In the genomic region with DNA sequence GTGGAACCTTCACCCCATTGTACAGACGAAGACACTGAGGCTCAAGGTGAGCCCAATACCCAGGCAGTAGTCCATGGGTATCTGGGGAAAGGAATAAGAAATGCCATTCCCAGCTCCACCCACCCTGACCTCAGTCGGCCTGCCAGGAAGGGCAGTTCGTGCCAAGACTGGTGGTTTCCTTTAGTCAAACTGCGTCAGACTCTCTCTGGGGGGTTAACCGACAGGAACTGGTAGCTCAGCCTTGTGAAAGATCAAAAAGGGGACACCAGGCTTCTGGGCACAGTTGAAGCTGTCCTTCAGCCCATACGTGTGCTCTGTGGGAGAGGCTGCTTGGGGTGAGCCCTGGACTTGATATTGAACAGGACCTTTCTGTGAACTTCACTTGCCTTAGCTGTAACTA, we compare ENCODE assay signal across 11 mouse cellular contexts. TPM values are rescaled to one million over a fixed set of nuclear protein-coding genes. Genes with fewer than 3 reads are reported as not detected.
DNase-seq lines count a peak whose midpoint lies in the region; ATAC-seq lines count a peak whose summit lies in the region.
"Had no signal": no experiment of that assay in that cellular context is flagged by ENCODE, and none has a peak within 500 bp of the region (broad histone marks: within the 10 kb centered on the region; RNA-seq: fewer than 3 reads in every experiment).

No protein-coding gene starts in this region.

- no peak overlapping the region for H3K27ac ChIP-seq in hindbrain, embryonic 12.5 days
- H3K27ac ChIP-seq: heart, adult 2 months; neural tube, embryonic 15.5 days had no signal

- no peak overlapping the region for H3K9ac ChIP-seq in hindbrain, embryonic 12.5 days
- H3K9ac ChIP-seq: neural tube, embryonic 15.5 days had no signal

- no peaks in the 10 kb centered on the region for H3K36me3 ChIP-seq in hindbrain, embryonic 12.5 days
- H3K36me3 ChIP-seq: neural tube, embryonic 15.5 days had no signal

- WGBS in hindbrain, embryonic 12.5 days, result 81% methylated on average over 6 of the region's 6 CpGs

- H3K4me3 ChIP-seq in hindbrain, embryonic 12.5 days, result no peak overlapping the region
- H3K4me3 ChIP-seq: heart, adult 2 months; neural tube, embryonic 15.5 days had no signal

- peaks cover 11% of the 10 kb centered on the region; the same call in 1 of the 2 replicates for H3K4me1 ChIP-seq in hindbrain, embryonic 12.5 days

- ATAC-seq in hindbrain, embryonic 12.5 days (ENCODE audit: low FRiP score), result no peak

- peak; percentile 74 to 87 for DNase-seq in adrenal gland, adult (ENCODE audit: inconsistent age in 2 of 2, low spot score in 1 of 2)
- no peak for DNase-seq in adrenal gland, adult 18-20 months (ENCODE audit: low spot score in 2 of 2)
- peak; percentile 39 for DNase-seq in testis, postnatal 10 days (ENCODE audit: low spot score)
- no peak for DNase-seq in testis, postnatal 14 days (ENCODE audit: low spot score)
- DNase-seq in lung, postnatal 25 days (ENCODE audit: low spot score), result peak; percentile 83
- no peak for DNase-seq in cerebellum, adult 18-20 months
- no peak for DNase-seq in yolk sac, embryonic 10.5 days (ENCODE audit: low spot score)
- DNase-seq: cerebellum, postnatal 25 days had no signal

- no peaks in the 10 kb centered on the region for H3K9me3 ChIP-seq in hindbrain, embryonic 12.5 days (replicated peaks)
- H3K9me3 ChIP-seq: neural tube, embryonic 15.5 days had no signal

- H3K27me3 ChIP-seq in hindbrain, embryonic 12.5 days, result no peaks in the 10 kb centered on the region
- H3K27me3 ChIP-seq: neural tube, embryonic 15.5 days had no signal

- no peak overlapping the region for H3K4me2 ChIP-seq in hindbrain, embryonic 12.5 days (replicated peaks)
- H3K4me2 ChIP-seq: neural tube, embryonic 15.5 days had no signal

RNA-seq across cellular contexts. Expression of a gene that starts 19.1 kb away (rescaled TPM):
- 10 to 100 TPM; 29.5 to 69.3 TPM for total RNA-seq in adrenal gland, adult 18-20 months (2021)
- polyA plus RNA-seq in hindbrain, embryonic 12.5 days (2016; fragmentation: Nextera tagmentation; extraction: Ambion mirVana), result 78.1 and 78.6 TPM in 2 replicates

RNA-seq across cellular contexts. Expression of a gene that starts 53.2 kb away (rescaled TPM):
- total RNA-seq in adrenal gland, adult 18-20 months (2021), result 10 to 100 TPM; 43.8 to 55.0 TPM
- 23.8 and 24.7 TPM in 2 replicates for polyA plus RNA-seq in hindbrain, embryonic 12.5 days (2016; fragmentation: Nextera tagmentation; extraction: Ambion mirVana)

Comparison
In these comparisons a context has a peak if more than half of its experiments do, and no peak if none do; other contexts are left out.
1. DNase-seq: peak in adrenal gland, adult (2 of 2), testis, postnatal 10 days (single experiment) and lung, postnatal 25 days (single experiment); none in adrenal gland, adult 18-20 months (0 of 2), testis, postnatal 14 days (single experiment), cerebellum, adult 18-20 months (0 of 2) and yolk sac, embryonic 10.5 days (single experiment).